Mouse (Mus musculus) adrenal gland, postnatal 36 days (tissue): Measurements from ENCODE around the gene Kctd12. TPM values are rescaled to one million over a fixed set of nuclear protein-coding genes. Genes with fewer than 3 reads are reported as not detected.

Source experiments
- DNase-seq, 2 experiments: peaks; one replicate each; pipeline ENCODE4 v3.0.0; 2021; ENCODE audit warnings: mixed read lengths in 1 of 2
- microRNA-seq: library from miRNA; unstranded; fragments of <30 nt; microRNA quantifications from one replicate; pipeline ENCODE4 v1.2.0, GENCODE M21; 2021
- total RNA-seq, 2 experiments: library from RNA; stranded (reverse); gene quantifications; 2 replicates each; pipeline ENCODE4 v1.2.3; 2021

Gene Kctd12
- total RNA-seq, 2 experiments from 2014 or later: 32.5 to 43.8 TPM

DNA sequence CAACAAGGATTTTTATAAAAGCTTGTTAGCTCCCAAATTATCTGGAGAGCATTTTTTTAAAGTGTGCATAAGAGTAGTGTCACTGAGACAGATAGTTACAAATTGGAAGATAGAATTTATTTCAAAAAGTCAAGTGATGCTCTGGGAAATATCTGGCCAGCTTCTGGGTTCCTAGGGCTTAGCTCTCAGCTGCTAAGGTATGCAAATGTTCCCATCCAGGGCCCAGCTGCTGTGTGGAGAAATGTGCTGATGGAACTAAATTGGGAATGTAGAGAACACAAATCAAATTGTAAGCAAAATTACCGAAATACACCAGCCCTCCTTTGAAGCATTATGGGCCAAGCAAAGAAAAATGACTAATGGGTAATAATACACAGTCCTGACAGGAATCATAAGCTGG is 16.6 kb downstream of the Kctd12 start:
- DNase-seq: no peak

DNA sequence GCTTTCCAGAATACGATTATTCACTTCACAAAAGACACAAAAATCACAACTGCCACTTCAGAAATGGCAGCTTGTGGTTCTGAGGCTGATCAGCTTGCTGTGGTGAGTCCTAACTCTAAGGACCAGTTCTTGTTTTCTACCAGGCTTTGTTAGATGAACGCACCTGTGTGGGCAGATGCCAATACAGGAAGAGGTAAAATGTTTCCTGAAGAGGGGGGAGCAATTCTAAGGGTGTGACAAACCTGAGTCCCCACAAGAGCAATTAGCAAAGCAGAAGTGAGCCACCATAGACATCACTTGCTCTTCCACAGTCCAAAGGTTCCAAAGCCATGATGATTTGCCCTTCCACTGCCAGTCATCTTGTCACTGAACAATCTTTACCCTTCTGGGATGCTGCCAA is 20.4 kb downstream of the Kctd12 start:
- DNase-seq: no peak

DNA sequence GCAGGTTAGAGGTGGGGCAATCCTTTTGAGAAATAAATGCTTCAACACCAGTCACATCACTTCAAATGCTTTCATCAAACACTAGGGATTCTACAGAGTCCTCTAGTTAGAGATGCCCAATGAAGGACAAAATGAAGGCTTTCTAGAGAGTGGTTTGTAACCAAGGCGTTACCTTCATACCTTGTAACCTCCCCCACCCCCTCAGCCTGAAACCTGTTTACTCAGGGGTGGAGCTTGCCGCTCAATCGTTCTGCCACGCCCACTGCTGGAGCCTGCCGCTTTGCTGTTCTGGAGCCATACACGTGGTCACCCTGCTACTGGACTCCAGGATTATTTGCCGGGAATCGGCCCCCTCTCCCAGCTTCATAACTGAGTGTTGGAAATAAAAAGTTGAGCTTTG is 28.9 kb downstream of the Kctd12 start:
- DNase-seq: peak in 1 of 2 experiments; percentile 3

GRCm38 (mm10) chr14:102951974-102952373 is 30.5 kb downstream of the Kctd12 start:
- peak; percentile 42 to 70 for DNase-seq

- no peak for DNase-seq
Observed at GRCm38 (mm10) chr14:102947796-102948195, 34.6 kb downstream of the Kctd12 start.

DNA sequence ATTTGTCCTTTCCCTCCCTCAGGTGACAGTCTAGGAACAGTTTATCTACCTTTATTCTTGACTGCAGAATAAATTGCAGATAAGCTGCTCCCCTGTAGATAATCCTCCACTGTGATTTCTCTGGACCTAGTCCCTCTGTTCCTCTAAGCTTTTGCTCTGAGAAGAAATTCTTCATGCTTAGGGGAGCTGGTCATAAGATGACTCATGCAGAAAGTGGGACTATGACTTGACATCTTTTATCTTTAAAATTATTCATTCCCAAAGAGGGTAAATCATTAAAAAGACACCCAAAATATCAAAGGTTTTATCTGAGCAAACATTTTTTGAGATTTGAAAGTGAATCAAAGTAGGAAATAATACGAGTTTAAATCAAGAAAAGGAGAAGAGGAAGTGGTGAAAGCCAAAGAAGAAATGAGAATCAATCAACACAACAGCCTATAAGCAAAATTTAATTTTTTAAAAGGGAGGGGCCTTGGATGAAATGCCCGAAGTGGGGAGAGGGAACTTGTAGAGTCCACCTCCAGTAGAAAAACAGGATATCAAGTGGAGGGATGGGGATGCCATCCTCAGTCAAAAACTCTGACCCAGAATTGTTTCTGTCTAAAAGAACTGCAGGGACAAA is 40.1 kb downstream of the Kctd12 start:
- no peak for DNase-seq

GRCm38 (mm10) chr14:102934878-102935277 is 47.6 kb downstream of the Kctd12 start:
- no peak for DNase-seq

- DNase-seq: no peak
Observed at GRCm38 (mm10) chr14:102930933-102931332, 51.5 kb downstream of the Kctd12 start.

DNA sequence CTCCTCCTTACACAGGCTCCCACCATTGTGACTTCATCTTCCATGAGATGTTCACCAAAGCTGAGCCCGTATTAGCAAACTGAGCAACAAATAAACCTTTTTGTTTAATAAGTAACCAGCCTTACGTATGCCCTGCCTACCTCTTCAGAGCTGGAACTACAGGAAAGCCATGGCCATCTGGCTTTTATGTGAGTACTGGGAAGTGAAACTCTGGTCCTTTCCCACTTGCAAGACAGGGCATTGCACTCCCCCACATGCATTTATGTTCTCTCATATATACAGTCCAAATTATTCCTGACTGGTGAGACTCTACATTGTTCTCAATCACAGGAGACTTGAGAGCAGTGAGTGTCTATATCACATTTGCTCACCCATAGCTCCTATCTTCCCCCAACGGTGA is 52.9 kb downstream of the Kctd12 start:
- no peak for DNase-seq

DNA sequence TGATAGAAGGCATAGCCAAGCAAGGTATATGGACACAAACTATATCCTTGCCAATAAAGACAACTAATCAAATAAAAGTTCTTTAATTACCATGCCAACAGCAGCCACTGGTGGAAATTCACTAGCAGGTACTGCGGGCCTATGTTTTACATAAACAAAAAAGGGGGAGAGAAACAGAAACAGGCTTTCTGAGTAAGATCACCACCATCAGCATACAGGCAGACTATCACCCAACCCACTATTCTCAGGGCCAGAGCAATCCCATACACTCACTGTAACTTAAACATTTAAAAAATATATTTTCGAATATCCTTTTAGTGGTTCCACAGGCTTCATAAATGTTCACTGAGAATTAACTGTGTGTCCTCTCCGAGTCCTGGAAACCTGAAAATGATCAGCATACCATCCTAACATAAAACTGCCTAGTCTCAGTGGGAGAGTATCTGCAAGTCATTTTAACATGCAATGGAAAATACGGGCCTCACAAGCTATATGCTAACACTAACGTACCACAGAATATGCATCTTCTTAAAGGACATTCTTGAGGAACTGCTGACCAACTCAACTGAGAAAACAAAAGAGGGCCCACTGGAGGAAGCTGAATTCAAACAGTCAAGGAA is 54.5 kb downstream of the Kctd12 start:
- no peak for DNase-seq

Small RNA genes lying within 50 kb of the gene (microRNA-seq; reads per million reads assigned to microRNA genes)
- gene Mir5130: 10.5 reads per million, percentile 25 among the genes with 10 or more reads in this experiment

Other genes with a start within 250 kb of the Kctd12 start
- gene Acod1, start 64.3 kb upstream of the Kctd12 start, total RNA-seq: not detected
- 10 to 100 TPM; 25.1 to 34.5 TPM for gene Cln5, start 87.6 kb upstream of the Kctd12 start, total RNA-seq
- 10 to 100 TPM; 73.4 to 75.6 TPM for gene Fbxl3, start 116.9 kb upstream of the Kctd12 start, total RNA-seq